Mouse (Mus musculus) T-helper 17 cell (primary cell): Measurements from ENCODE around the gene Ccdc63.

ENCODE experiments used
- in situ Hi-C, 2 experiments: fragments of 300-600 bp; cut with MboI, MseI; formaldehyde crosslinking; loops; 1 replicate in 1 of 2; 2 replicates in 1 of 2; pipeline ENCODE4 v1.15.1; 2025; ENCODE audit warnings: high pct_unique_total_duplicates in 2 of 2

Gene Ccdc63

GRCm38 (mm10) chr5:122091070-122091469 is 49.6 kb downstream of the Ccdc63 start:
- in situ Hi-C loops: no loop called here

- in situ Hi-C loops: no loop called here
Observed at GRCm38 (mm10) chr5:122089664-122090063, 51.0 kb downstream of the Ccdc63 start.

- in situ Hi-C loops: no loop called here
Observed at GRCm38 (mm10) chr5:122088917-122089316, 51.7 kb downstream of the Ccdc63 start.

GRCm38 (mm10) chr5:122086121-122086520 is 54.5 kb downstream of the Ccdc63 start:
- in situ Hi-C loops: no loop called here

- in situ Hi-C loops: no loop called here
Observed at GRCm38 (mm10) chr5:122085291-122085690, 55.3 kb downstream of the Ccdc63 start.

- in situ Hi-C loops: no loop called here
Observed at GRCm38 (mm10) chr5:122084470-122084869, 56.2 kb downstream of the Ccdc63 start.

- in situ Hi-C loops: no loop called here
Observed at GRCm38 (mm10) chr5:122083282-122083681, 57.3 kb downstream of the Ccdc63 start.

GRCm38 (mm10) chr5:122081471-122081870 is 59.2 kb downstream of the Ccdc63 start:
- in situ Hi-C loops: no loop called here

GRCm38 (mm10) chr5:122080930-122081329 is 59.7 kb downstream of the Ccdc63 start:
- in situ Hi-C loops: no loop called here

GRCm38 (mm10) chr5:122079796-122080195 is 60.8 kb downstream of the Ccdc63 start:
- in situ Hi-C loops: no loop called here

- in situ Hi-C loops: no loop called here
Observed at GRCm38 (mm10) chr5:122077244-122077643, 63.4 kb downstream of the Ccdc63 start.

GRCm38 (mm10) chr5:122075736-122076135 is 64.9 kb downstream of the Ccdc63 start:
- in situ Hi-C loops: no loop called here

GRCm38 (mm10) chr5:122071997-122072396 is 68.6 kb downstream of the Ccdc63 start:
- in situ Hi-C loops: no loop called here

GRCm38 (mm10) chr5:122070963-122071800 is 69.4 kb downstream of the Ccdc63 start:
- in situ Hi-C loops: no loop called here

- in situ Hi-C loops: no loop called here
Observed at GRCm38 (mm10) chr5:122068563-122068962, 72.1 kb downstream of the Ccdc63 start.

GRCm38 (mm10) chr5:122063204-122063933 is 77.3 kb downstream of the Ccdc63 start:
- in situ Hi-C loops: no loop called here

GRCm38 (mm10) chr5:122062479-122062878 is 78.1 kb downstream of the Ccdc63 start:
- in situ Hi-C loops: no loop called here

- in situ Hi-C loops: no loop called here
Observed at GRCm38 (mm10) chr5:122060767-122061333, 79.8 kb downstream of the Ccdc63 start.

- in situ Hi-C loops: no loop called here
Observed at GRCm38 (mm10) chr5:122059060-122060017, 81.3 kb downstream of the Ccdc63 start.
